Mouse (Mus musculus) C2C12 (cell line): ENCODE measurements at regions not wholly inside any gene's neighbourhood (a gene's known extent, or its start where the extent isn't known, plus 50 kb on each side); places are given as distances from the start of the nearest gene placed in this dataset.

Source experiments
- H3K27me3 ChIP-seq: one replicate; pipeline ENCODE4 v1.6.1; 2011; ENCODE audit not compliant: control insufficient read depth, insufficient read depth, insufficient read length
- H3K36me3 ChIP-seq: one replicate; pipeline ENCODE4 v1.6.1; 2011; ENCODE audit not compliant: control insufficient read depth, insufficient read depth
- H3K4me3 ChIP-seq: one replicate; pipeline ENCODE4 v1.5.1; 2011; ENCODE audit warnings: mild to moderate bottlenecking, control low read depth; ENCODE audit not compliant: poor library complexity, insufficient read depth, severe bottlenecking
- H3K79me2 ChIP-seq: one replicate; pipeline ENCODE4 v1.6.1; 2011; ENCODE audit not compliant: control insufficient read depth, insufficient read depth
- H3K79me3 ChIP-seq: one replicate; pipeline ENCODE4 v1.6.1; 2011; ENCODE audit warnings: low read depth, control low read depth
- H3ac ChIP-seq: one replicate; pipeline ENCODE3; 2011; ENCODE audit warnings: low read depth; ENCODE audit not compliant: control insufficient read depth, insufficient read length
- CEBPB ChIP-seq: IDR thresholded peaks from one replicate; pipeline ENCODE4 v1.6.1; 2011; ENCODE audit warnings: low read depth, mild to moderate bottlenecking, control low read depth, moderate library complexity
- CTCF ChIP-seq: IDR thresholded peaks from one replicate; pipeline ENCODE4 v1.5.1; 2011; ENCODE audit not compliant: control insufficient read depth, insufficient read depth, insufficient read length
- FOSL1 ChIP-seq: IDR thresholded peaks from one replicate; pipeline ENCODE4 v1.8.0; 2011; ENCODE audit warnings: mild to moderate bottlenecking, low read length; ENCODE audit not compliant: poor library complexity, insufficient read depth, severe bottlenecking
- MAX ChIP-seq: IDR thresholded peaks from one replicate; pipeline ENCODE4 v1.6.1; 2011; ENCODE audit warnings: mild to moderate bottlenecking, control low read depth
- MYOD1 ChIP-seq: IDR thresholded peaks from one replicate; pipeline ENCODE4 v1.6.1; 2011; ENCODE audit warnings: low read depth; ENCODE audit not compliant: control insufficient read depth, insufficient read length
- MYOG ChIP-seq: IDR thresholded peaks from one replicate; pipeline ENCODE4 v1.6.1; 2011; ENCODE audit not compliant: control insufficient read depth, insufficient read length; ENCODE audit errors: extremely low read depth
- USF1 ChIP-seq: IDR thresholded peaks from one replicate; pipeline ENCODE4 v1.6.1; 2011; ENCODE audit warnings: low read depth, mild to moderate bottlenecking, control low read depth, moderate library complexity

DNA sequence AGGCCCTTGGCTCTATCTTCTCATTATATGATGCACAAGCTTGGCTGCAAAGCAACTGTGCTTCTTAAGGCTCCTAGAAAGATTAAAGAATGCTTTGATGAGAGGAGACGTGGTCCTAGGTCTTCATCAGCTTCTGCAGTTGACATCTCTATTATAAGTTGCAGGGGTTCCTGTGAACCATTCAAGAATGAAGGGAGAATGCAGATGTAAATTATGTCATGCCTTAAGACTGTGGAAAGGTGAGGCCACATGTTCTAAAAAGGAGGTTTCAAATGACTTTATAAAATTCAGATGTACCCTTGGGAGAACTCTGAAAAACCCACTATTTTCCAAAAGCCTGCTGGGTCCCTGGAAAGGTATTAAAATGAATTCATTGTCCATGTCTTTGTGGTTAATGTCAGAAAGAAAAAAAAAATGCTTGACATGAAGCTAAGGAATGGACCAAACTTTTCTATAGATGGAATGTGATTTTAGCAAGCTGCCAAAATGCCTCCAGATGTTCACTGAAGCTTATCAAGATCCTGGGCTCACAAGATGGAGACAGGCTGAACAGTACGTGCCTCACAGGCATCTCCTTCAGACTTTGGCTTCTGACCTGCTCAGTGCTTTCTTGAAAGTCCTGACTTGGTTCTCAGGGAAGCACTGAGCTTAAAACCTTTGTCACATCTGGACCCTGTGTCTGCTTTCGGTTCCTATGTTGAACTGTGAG lies 483.8 kb upstream of the Kazn start:
- Histone ChIP-seq H3K27me3 (no peaks in the 10 kb centered on the region), H3K79me3 (no peaks in the 10 kb centered on the region), H3K79me2 (no peaks in the 10 kb centered on the region), H3ac (no peak overlapping the region), H3K36me3 (no peaks in the 10 kb centered on the region), H3K4me3 (no peak overlapping the region)
- TF ChIP-seq CEBPB = no peak
- TF ChIP-seq USF1 = no peak
- no peak for TF ChIP-seq CTCF
- TF ChIP-seq FOSL1 = no peak
- no peak for TF ChIP-seq MYOD1
- no peak for TF ChIP-seq MYOG
- no peak for TF ChIP-seq MAX

DNA sequence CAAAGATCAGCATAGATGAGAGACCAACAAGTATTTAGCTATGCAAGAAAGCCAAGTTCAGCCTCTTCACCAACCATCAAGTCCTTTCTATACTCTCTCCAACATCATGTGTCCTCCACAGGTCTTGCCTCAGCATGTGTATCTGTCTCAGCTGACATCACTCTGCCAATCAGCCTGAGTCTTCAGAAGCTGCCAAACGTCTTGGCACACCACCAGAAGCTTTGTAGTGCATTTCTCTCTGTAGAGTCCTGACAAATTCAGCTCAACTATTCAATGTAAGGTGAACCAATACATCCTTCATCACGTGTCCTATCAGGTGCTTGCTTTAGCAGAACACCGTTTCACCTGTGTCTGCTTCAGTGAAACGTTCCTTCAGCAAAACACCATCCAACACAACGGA lies 462.4 kb upstream of the Kazn start:
- no peak overlapping the region for H3ac ChIP-seq
- TF ChIP-seq USF1 = no peak
- TF ChIP-seq CTCF = no peak
- no peak for TF ChIP-seq MYOG
- no peak for TF ChIP-seq FOSL1
- TF ChIP-seq CEBPB = no peak
- no peak for TF ChIP-seq MAX
- no peak for TF ChIP-seq MYOD1
- no peaks in the 10 kb centered on the region for H3K79me3 ChIP-seq
- H3K36me3 ChIP-seq = no peaks in the 10 kb centered on the region
- no peaks in the 10 kb centered on the region for H3K27me3 ChIP-seq
- no peak overlapping the region for H3K4me3 ChIP-seq
- H3K79me2 ChIP-seq = no peaks in the 10 kb centered on the region

GRCm38 (mm10) chr4:142694926-142695325 lies 455.7 kb upstream of the Kazn start:
- TF ChIP-seq MYOD1 (no peak), USF1 (no peak), MYOG (no peak), CEBPB (no peak), MAX (no peak), CTCF (no peak), FOSL1 (no peak)

GRCm38 (mm10) chr4:142688241-142688640 lies 449.0 kb upstream of the Kazn start:
- Histone ChIP-seq H3K36me3 (no peaks in the 10 kb centered on the region), H3K79me2 (no peaks in the 10 kb centered on the region), H3K27me3 (no peaks in the 10 kb centered on the region), H3K4me3 (no peak overlapping the region), H3ac (no peak overlapping the region), H3K79me3 (no peaks in the 10 kb centered on the region)
- TF ChIP-seq CTCF (no peak), USF1 (no peak), CEBPB (no peak), FOSL1 (no peak), MYOD1 (no peak)

More at GRCm38 (mm10) chr4:142694926-142695325, 455.7 kb upstream of the Kazn start:
- Histone ChIP-seq H3K27me3 (no peaks in the 10 kb centered on the region), H3K79me2 (no peaks in the 10 kb centered on the region), H3K79me3 (no peaks in the 10 kb centered on the region), H3K36me3 (no peaks in the 10 kb centered on the region), H3ac (no peak overlapping the region), H3K4me3 (no peak overlapping the region)

GRCm38 (mm10) chr4:142677426-142677825 lies 438.2 kb upstream of the Kazn start:
- H3K79me2 ChIP-seq = no peaks in the 10 kb centered on the region
- no peak overlapping the region for H3ac ChIP-seq
- no peak overlapping the region for H3K4me3 ChIP-seq
- H3K79me3 ChIP-seq = no peaks in the 10 kb centered on the region
- TF ChIP-seq MYOG (no peak), MYOD1 (no peak), CEBPB (no peak)
- no peaks in the 10 kb centered on the region for H3K36me3 ChIP-seq
- no peaks in the 10 kb centered on the region for H3K27me3 ChIP-seq

DNA sequence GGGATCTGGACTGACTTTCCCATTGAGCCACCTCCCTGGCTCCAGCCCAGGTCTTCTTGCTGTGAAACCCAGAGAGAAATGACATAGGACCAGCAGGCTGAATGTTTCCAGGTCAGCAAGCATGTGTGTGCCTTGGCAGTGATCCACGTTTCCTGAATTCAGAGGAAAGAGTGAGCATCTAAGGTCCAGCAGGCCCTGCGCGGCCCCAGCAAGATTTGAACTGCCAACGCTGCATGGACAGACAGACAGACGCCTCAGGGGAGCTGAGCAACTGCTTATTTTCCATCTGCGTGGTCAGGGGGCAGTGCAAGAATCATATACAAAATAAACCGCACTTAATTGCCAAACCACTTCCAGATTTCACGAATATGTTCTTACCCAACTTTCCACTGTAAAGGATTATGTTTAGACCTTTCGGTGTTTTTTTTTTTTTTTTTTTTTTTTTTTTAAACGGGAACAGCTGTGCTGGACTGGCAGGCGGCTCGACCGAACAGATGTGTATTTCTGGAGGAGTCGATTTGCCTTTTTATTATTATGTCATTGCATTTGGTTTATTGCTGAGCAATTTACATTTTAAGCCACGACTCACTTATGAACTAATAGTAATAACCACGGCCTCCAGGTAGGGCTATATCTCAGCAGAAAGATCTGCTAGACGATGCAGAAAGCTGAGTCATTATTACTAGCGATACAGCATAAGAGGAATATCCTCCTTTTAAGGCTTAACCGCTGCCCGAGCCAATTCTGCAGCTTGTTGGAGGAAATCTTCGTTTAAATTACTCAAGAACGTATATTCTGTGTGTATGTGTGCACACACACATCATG lies 435.7 kb upstream of the Kazn start:
- no peak for TF ChIP-seq MAX
- TF ChIP-seq MYOD1 = no peak
- TF ChIP-seq FOSL1 = no peak
- TF ChIP-seq CEBPB = no peak
- TF ChIP-seq USF1 = no peak
- no peak for TF ChIP-seq CTCF
- no peak for TF ChIP-seq MYOG
- no peaks in the 10 kb centered on the region for H3K79me2 ChIP-seq
- no peak overlapping the region for H3ac ChIP-seq
- no peaks in the 10 kb centered on the region for H3K36me3 ChIP-seq
- H3K27me3 ChIP-seq = no peaks in the 10 kb centered on the region
- H3K79me3 ChIP-seq = no peaks in the 10 kb centered on the region
- no peak overlapping the region for H3K4me3 ChIP-seq
